Mouse (Mus musculus) spleen, adult 10 weeks (tissue): Measurements from ENCODE around the gene Ehbp1l1. TPM values are rescaled to one million over a fixed set of nuclear protein-coding genes. Genes with fewer than 3 reads are reported as not detected.

Experiments used
- polyA plus RNA-seq: library from polyadenylated mRNA; stranded (reverse); fragments of 350-450 nt; fragmentation: Illumina TruSeq; extraction: RNeasy Lipid Tissue Mini Kit (QIAGEN cat#74804); gene quantifications from one replicate; pipeline ENCODE4 v1.2.3, GENCODE M21; 2015; ENCODE audit warnings: low replicate concordance; ENCODE audit not compliant: insufficient read depth

The Ehbp1l1 gene
- polyA plus RNA-seq, result 29.0 TPM

GRCm38 (mm10) chr19:5725767-5726515, at the start of gene Ehbp1l1:
Ehbp1l1 (minus strand) TSS chr19:5726317.

GRCm38 (mm10) chr19:5770925-5771860, 45.1 kb upstream of the Ehbp1l1 start, which contains the start of gene Scyl1:
Scyl1 (minus strand) TSS chr19:5771419.

GRCm38 (mm10) chr19:5740320-5741317, 14.5 kb upstream of the Ehbp1l1 start, which contains the start of gene Ltbp3:
Ltbp3 (plus strand) TSS chr19:5740904.

GRCm38 (mm10) chr19:5729444-5729815, 3.3 kb upstream of the Ehbp1l1 start, which contains the start of gene Fam89b:
Fam89b (minus strand) TSS chr19:5729653.

GRCm38 (mm10) chr19:5704163-5704800, 21.8 kb downstream of the Ehbp1l1 start, which contains the start of gene Kcnk7:
Kcnk7 (plus strand) TSS chr19:5704367.

GRCm38 (mm10) chr19:5688200-5689087, 37.7 kb downstream of the Ehbp1l1 start, which contains the start of the genes Map3k11 and Pcnx3:
Map3k11 (plus strand) TSS chr19:5688742.
Pcnx3 (minus strand) TSS chr19:5688908.

GRCm38 (mm10) chr19:5662981-5663913, 62.9 kb downstream of the Ehbp1l1 start, which contains the start of gene Sipa1:
Sipa1 (minus strand) TSS chr19:5663707.

Other genes starting within 250 kb of the Ehbp1l1 start
- 11.7 TPM for gene Mus81, start 237.9 kb downstream of the Ehbp1l1 start, polyA plus RNA-seq
- gene Cfl1, start 235.9 kb downstream of the Ehbp1l1 start, polyA plus RNA-seq, result 1,502 TPM
- 2.5 TPM for gene 1700020D05Rik, start 222.5 kb downstream of the Ehbp1l1 start, polyA plus RNA-seq
- gene Snx32, start 215.8 kb downstream of the Ehbp1l1 start, polyA plus RNA-seq, result 11.0 TPM
- gene Ovol1, start 165.7 kb downstream of the Ehbp1l1 start, polyA plus RNA-seq, result not detected
- 1.7 TPM for gene Ap5b1, start 158.3 kb downstream of the Ehbp1l1 start, polyA plus RNA-seq
- gene Rnaseh2c, start 124.4 kb downstream of the Ehbp1l1 start, polyA plus RNA-seq, result 23.7 TPM
- gene Kat5, start 116.1 kb downstream of the Ehbp1l1 start, polyA plus RNA-seq, result 44.8 TPM
- 29.6 TPM for gene Rela, start 88.8 kb downstream of the Ehbp1l1 start, polyA plus RNA-seq
- 103 TPM for gene Sipa1, start 62.6 kb downstream of the Ehbp1l1 start, polyA plus RNA-seq
- gene Map3k11, start 37.6 kb downstream of the Ehbp1l1 start, polyA plus RNA-seq, result 12.7 TPM
- 25.8 TPM for gene Pcnx3, start 37.4 kb downstream of the Ehbp1l1 start, polyA plus RNA-seq
- gene Kcnk7, start 21.9 kb downstream of the Ehbp1l1 start, polyA plus RNA-seq, result not detected
- gene Fam89b, start 3.3 kb upstream of the Ehbp1l1 start, polyA plus RNA-seq, result 8.4 TPM
- gene Ltbp3, start 14.6 kb upstream of the Ehbp1l1 start, polyA plus RNA-seq, result 9.0 TPM
- gene Scyl1, start 45.1 kb upstream of the Ehbp1l1 start, polyA plus RNA-seq, result 17.1 TPM
- 18.0 TPM for gene Frmd8, start 149.0 kb upstream of the Ehbp1l1 start, polyA plus RNA-seq
- gene Slc25a45, start 151.5 kb upstream of the Ehbp1l1 start, polyA plus RNA-seq, result 35.5 TPM
- gene Tigd3, start 167.8 kb upstream of the Ehbp1l1 start, polyA plus RNA-seq, result 0.84 TPM
- 103 TPM for gene Dpf2, start 186.7 kb upstream of the Ehbp1l1 start, polyA plus RNA-seq
- gene Cdc42ep2, start 198.5 kb upstream of the Ehbp1l1 start, polyA plus RNA-seq, result 6.4 TPM
- 30.6 TPM for gene Pola2, start 237.9 kb upstream of the Ehbp1l1 start, polyA plus RNA-seq